Mouse (Mus musculus) c-Kit-positive CD71-positive TER-119-negative erythroid progenitor cells, embryonic 14.5 days (primary cell): ENCODE data around the gene 4930507D05Rik.
"Not testable (repeated sequence)": the region's sequence is repeated elsewhere in the genome, so short reads cannot be mapped to it uniquely, and the experiment has no call there.

Source experiments
- DNase-seq: peaks from one replicate; pipeline ENCODE4 v3.0.0-alpha.2; 2013; ENCODE audit warnings: low read depth

Gene 4930507D05Rik

GRCm38 (mm10) chr10:62476980-62477379 is 27.7 kb downstream of the 4930507D05Rik start:
- no peak for DNase-seq

GRCm38 (mm10) chr10:62481108-62481852 is 32.0 kb downstream of the 4930507D05Rik start:
- no peak for DNase-seq

- peak; percentile 47 for DNase-seq
These were observed 36.7 kb downstream of the 4930507D05Rik start for GRCm38 (mm10) chr10:62485878-62486582.

- peak; percentile 91 for DNase-seq
These were observed 37.5 kb downstream of the 4930507D05Rik start, which contains the start of gene Vps26a for GRCm38 (mm10) chr10:62486618-62487415. Gene Vps26a, minus strand, starts transcription at chr10:62486805.

- DNase-seq = peak; percentile 62
These were observed 39.0 kb downstream of the 4930507D05Rik start for GRCm38 (mm10) chr10:62488266-62488665.

GRCm38 (mm10) chr10:62491681-62492080 is 42.4 kb downstream of the 4930507D05Rik start:
- DNase-seq = not testable (repeated sequence)

- DNase-seq = peak; percentile 77
These were observed 51.0 kb downstream of the 4930507D05Rik start for GRCm38 (mm10) chr10:62500088-62500915.
